Mouse (Mus musculus): ENCODE measurements around the gene Cd5l. TPM values are rescaled to one million over a fixed set of nuclear protein-coding genes. Genes with fewer than 3 reads are reported as not detected.

The Cd5l gene
- total RNA-seq, 2 experiments from 2014 or later, result 0.70 TPM; not detected in 1

- ATAC-seq (ENCODE audit: poor library complexity, severe bottlenecking), result peak; percentile 96
Measured at GRCm38 (mm10) chr3:87401321-87401720, 43.6 kb downstream of the Cd5l start.

GRCm38 (mm10) chr3:87408171-87408570 lies 50.5 kb downstream of the Cd5l start:
- ATAC-seq (ENCODE audit: poor library complexity, severe bottlenecking), result peak; percentile 95

- no peak for ATAC-seq (ENCODE audit: poor library complexity, severe bottlenecking)
Measured at GRCm38 (mm10) chr3:87409196-87409935, 51.7 kb downstream of the Cd5l start.

GRCm38 (mm10) chr3:87410605-87411004 lies 52.9 kb downstream of the Cd5l start:
- ATAC-seq (ENCODE audit: poor library complexity, severe bottlenecking), result no peak

GRCm38 (mm10) chr3:87411150-87411549 lies 53.5 kb downstream of the Cd5l start:
- peak; percentile 73 for ATAC-seq (ENCODE audit: poor library complexity, severe bottlenecking)

- ATAC-seq (ENCODE audit: poor library complexity, severe bottlenecking), result no peak
Measured at GRCm38 (mm10) chr3:87420645-87421044, 63.0 kb downstream of the Cd5l start.

Other genes starting within 250 kb of the Cd5l start
- 0.11 and 0.14 TPM in 2 replicates for gene Kirrel, start 183.1 kb upstream of the Cd5l start, total RNA-seq (2015)
- 0.16 TPM in 1 of 2 replicates, not detected in the other for gene Kirrel, start 183.1 kb upstream of the Cd5l start, total RNA-seq (2017)
- 0.49 TPM in 1 of 2 replicates, not detected in the other for gene Fcrls, start 94.1 kb upstream of the Cd5l start, total RNA-seq (2015)
- 0.22 and 3.5 TPM in 2 replicates for gene Fcrls, start 94.1 kb upstream of the Cd5l start, total RNA-seq (2017)
- gene Fcrl1, start 18.5 kb downstream of the Cd5l start, total RNA-seq (2015), result 4.0 and 5.8 TPM in 2 replicates
- 2.9 and 3.6 TPM in 2 replicates for gene Fcrl1, start 18.5 kb downstream of the Cd5l start, total RNA-seq (2017)
- gene Fcrl5, start 77.9 kb downstream of the Cd5l start, total RNA-seq (2015), result not detected in 2 replicates
- not detected in 2 replicates for gene Fcrl5, start 77.9 kb downstream of the Cd5l start, total RNA-seq (2017)
- 12.9 and 13.8 TPM in 2 replicates for gene Etv3, start 167.5 kb downstream of the Cd5l start, total RNA-seq (2015)
- 14.6 and 16.7 TPM in 2 replicates for gene Etv3, start 167.5 kb downstream of the Cd5l start, total RNA-seq (2017)

All from megakaryocyte, adult 5-6 weeks (primary cell).